Mouse (Mus musculus): ENCODE measurements around the gene Polr1d. TPM values are rescaled to one million over a fixed set of nuclear protein-coding genes. Genes with fewer than 3 reads are reported as not detected.

The Polr1d gene
- polyA plus RNA-seq, 1 experiment from 2014 or later = 99.6 TPM

DNA sequence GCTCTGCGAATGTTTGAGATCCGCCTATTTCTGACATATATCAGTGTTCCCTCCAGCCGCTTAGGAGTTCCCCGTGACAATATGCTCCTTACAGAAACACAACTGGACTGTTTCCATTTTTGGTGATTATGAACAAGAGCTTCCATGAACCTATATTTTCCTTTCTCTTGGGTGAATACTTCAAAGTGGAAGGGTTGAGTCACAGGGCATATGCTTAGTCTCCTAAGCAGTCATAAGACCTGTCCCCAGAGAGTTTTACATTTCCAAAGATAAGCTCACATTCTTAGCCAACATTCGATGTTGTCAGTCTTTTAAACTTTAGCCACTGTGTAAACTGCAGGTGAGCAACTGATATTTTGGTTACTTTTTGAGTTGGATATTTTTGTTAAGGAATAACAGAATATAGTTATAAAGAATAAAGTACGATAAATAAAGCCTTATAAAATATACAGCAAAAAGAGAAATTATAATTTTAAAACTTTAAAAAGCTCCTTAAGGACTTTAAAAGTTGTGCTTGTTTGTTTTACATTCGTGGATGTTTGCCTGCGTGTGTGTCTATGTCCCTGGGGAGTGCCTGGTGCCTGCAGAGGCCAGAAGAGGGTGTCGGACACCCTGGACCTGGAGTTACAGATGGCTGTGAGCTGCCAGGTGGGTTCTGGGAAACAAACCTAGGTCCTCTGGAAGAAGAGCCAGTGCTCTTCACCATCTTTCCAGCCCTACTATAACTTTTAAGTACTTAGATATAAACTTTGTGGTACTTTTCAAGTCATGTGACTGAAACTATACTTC lies 19.0 kb upstream of the Polr1d start:
- Histone ChIP-seq H3K4me1 (no peaks in the 10 kb centered on the region), H3K9ac (no peak overlapping the region), H3K27me3 (no peaks in the 10 kb centered on the region), H3K4me2 (no peak overlapping the region), H3K4me3 (replicated peaks) (no peak overlapping the region), H3K27ac (no peak overlapping the region), H3K36me3 (replicated peaks) (no peaks in the 10 kb centered on the region), H3K9me3 (no peaks in the 10 kb centered on the region)
- WGBS = 92% methylated on average over 9 of the region's 9 CpGs
- no peak for ATAC-seq (ENCODE audit: low FRiP score)

DNA sequence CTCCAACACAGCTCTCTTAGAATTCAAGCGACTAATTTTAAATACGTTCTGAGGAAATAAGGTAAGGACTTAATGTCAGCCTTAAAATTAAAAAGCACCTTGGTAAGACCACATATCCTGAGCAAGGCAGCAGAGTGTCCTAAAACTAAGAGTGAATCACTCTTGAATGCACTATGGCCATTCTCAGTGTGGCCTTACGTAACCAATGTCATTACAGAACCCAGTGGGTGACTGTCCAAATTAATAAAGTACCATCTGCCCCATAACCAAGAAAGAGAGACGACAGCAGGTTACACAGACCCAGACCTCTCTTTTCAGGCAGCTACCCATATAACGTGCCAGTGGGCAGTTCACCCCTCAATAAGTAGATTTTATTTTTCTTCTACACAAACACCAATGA lies 18.2 kb upstream of the Polr1d start:
- WGBS = 87% methylated on average over 5 of the region's 5 CpGs
- Histone ChIP-seq H3K9me3 (no peaks in the 10 kb centered on the region), H3K27me3 (no peaks in the 10 kb centered on the region), H3K4me2 (no peak overlapping the region), H3K9ac (no peak overlapping the region), H3K36me3 (replicated peaks) (no peaks in the 10 kb centered on the region), H3K4me1 (no peaks in the 10 kb centered on the region), H3K4me3 (replicated peaks) (no peak overlapping the region), H3K27ac (no peak overlapping the region)
- no peak for ATAC-seq (ENCODE audit: low FRiP score)

DNA sequence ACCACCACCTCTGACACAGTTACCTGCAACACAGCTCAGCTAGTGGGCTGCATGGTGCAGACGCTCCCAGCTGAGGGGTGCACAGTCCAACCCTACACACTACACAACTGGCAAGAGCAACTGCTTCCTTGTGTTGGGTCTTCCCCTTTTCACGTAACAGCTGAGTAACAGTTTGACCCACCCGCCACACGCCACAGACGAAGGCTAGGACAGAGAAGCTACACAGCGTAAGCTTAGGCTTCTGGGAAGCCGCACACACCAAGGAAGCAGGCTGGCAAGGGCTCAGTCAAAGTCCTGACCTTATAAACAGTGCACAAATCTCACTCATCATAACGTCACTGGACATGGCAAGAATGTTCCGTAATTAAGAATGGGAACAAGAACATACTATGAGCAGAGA lies 17.5 kb upstream of the Polr1d start:
- Histone ChIP-seq H3K27ac (no peak overlapping the region), H3K4me3 (replicated peaks) (no peak overlapping the region), H3K36me3 (replicated peaks) (no peaks in the 10 kb centered on the region), H3K4me1 (no peaks in the 10 kb centered on the region), H3K9ac (no peak overlapping the region), H3K9me3 (no peaks in the 10 kb centered on the region), H3K27me3 (no peaks in the 10 kb centered on the region), H3K4me2 (no peak overlapping the region)
- no peak for ATAC-seq (ENCODE audit: low FRiP score)
- 88% methylated on average over 9 of the region's 9 CpGs for WGBS

DNA sequence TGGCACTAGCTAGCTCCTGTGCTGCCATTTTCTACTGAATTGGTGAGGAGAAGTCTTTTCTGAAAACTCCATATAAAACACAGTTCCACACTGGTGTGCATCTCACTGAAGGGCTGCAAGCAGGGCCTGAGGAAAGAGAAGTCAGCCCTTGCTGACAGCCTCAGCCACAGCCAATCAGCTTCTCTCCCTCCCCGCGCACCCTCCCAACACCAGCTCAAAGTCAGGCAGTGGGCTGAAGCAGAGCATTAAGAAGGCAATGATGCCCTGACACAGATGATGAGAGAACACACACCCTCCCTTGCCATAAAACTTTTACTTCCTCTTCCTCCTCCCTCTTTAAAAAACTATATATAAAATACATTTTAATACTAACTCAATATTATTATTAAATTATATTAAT lies 16.8 kb upstream of the Polr1d start:
- Histone ChIP-seq H3K9ac (no peak overlapping the region), H3K27ac (no peak overlapping the region), H3K4me1 (no peaks in the 10 kb centered on the region), H3K36me3 (replicated peaks) (no peaks in the 10 kb centered on the region), H3K27me3 (no peaks in the 10 kb centered on the region), H3K4me2 (no peak overlapping the region), H3K4me3 (replicated peaks) (no peak overlapping the region), H3K9me3 (no peaks in the 10 kb centered on the region)
- ATAC-seq (ENCODE audit: low FRiP score) = no peak
- WGBS = 89% methylated on average over 2 of the region's 2 CpGs

DNA sequence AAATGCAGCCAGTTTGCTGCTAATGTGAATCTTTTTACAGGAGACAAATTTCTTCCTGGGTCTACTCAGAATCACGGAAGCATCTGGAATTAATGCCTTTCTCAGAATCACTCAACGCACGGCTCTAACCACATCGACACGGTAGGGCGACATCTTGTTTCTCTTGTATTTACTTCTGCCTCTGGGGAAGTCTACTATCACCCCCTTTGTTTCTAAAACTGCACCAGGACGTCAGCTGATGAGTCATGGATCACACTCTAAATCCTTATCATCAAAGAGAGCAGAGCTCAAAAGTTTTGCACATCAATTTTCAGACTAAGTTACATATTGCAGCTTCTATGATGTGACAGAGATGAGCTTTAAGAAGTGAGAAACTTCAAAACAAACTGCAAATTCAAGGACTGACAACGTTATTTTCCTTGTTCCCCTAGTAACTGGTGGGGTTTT lies 13.6 kb upstream of the Polr1d start:
- no peak overlapping the region for H3K4me2 ChIP-seq
- no peaks in the 10 kb centered on the region for H3K27me3 ChIP-seq
- H3K27ac ChIP-seq = no peak overlapping the region
- WGBS = 79% methylated on average over 8 of the region's 8 CpGs
- no peaks in the 10 kb centered on the region for H3K9me3 ChIP-seq
- H3K36me3 ChIP-seq (replicated peaks) = no peaks in the 10 kb centered on the region
- no peak for ATAC-seq (ENCODE audit: low FRiP score)
- no peaks in the 10 kb centered on the region for H3K4me1 ChIP-seq
- no peak overlapping the region for H3K4me3 ChIP-seq (replicated peaks)
- H3K9ac ChIP-seq = no peak overlapping the region

DNA sequence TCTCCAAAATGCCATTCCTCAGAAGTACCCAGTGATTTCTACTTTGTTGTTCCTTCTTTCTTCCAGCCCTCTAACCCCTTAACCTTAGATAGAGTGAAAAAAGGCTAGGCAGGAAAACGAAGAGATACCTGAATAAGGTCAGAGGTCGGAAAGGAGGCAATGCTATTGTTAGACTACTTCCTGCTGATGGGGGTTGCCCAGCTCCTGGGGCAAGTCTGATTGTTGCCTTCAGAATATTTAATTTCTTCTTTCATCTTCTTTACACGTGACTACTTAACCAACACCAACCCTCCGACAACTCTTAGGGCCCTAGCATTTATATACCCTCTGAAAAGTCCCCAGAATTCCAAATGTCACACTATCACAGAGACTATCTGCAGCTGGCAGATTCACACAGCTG lies 10.7 kb upstream of the Polr1d start:
- no peak for ATAC-seq (ENCODE audit: low FRiP score)
- Histone ChIP-seq H3K9me3 (no peaks in the 10 kb centered on the region), H3K9ac (no peak overlapping the region), H3K27ac (no peak overlapping the region), H3K4me2 (no peak overlapping the region), H3K4me1 (no peaks in the 10 kb centered on the region), H3K4me3 (replicated peaks) (no peak overlapping the region), H3K36me3 (replicated peaks) (no peaks in the 10 kb centered on the region), H3K27me3 (no peaks in the 10 kb centered on the region)
- WGBS = 64% methylated on average over 4 of the region's 4 CpGs

DNA sequence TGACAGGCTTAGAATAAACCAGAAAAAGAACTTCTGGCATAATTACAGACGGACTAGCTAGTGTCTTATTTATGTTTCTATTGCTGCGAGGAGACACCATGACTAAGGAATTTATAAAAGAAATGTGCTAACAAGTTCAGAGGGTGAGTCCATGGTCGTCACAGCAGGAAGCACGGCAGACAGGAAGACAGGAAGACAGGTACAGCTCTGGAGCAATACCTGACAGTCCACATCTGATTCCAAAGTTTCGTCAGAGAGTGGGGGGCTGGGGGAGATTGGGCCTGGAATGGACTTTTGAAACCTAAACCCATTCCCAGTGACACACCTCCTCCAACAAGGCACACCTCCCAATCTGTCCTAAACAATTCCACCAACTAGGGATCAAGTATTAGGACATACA lies 9.9 kb upstream of the Polr1d start:
- Histone ChIP-seq H3K27ac (no peak overlapping the region), H3K4me3 (replicated peaks) (no peak overlapping the region), H3K27me3 (no peaks in the 10 kb centered on the region), H3K36me3 (replicated peaks) (no peaks in the 10 kb centered on the region), H3K9me3 (no peaks in the 10 kb centered on the region), H3K9ac (no peak overlapping the region), H3K4me2 (no peak overlapping the region), H3K4me1 (no peaks in the 10 kb centered on the region)
- ATAC-seq (ENCODE audit: low FRiP score) = no peak
- WGBS = 84% methylated on average over 5 of the region's 5 CpGs

DNA sequence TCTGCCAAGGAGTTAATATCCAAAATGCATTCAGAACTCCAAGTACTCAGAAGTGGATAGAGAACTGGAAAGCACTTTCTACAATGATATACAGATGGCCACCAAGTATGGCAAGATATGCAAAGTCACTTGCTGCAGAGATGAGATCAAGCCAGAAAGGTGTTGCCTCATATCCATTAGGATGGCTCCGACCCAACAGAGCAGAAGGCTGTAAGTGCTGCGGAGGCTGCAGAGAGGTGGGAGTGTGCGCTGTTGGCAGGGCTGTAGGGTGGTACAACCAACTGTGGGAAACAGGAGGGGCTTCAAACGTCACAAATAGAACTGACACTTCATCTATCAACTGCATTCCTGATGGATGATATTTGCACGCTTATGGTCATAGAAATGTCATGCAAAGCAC lies 8.0 kb upstream of the Polr1d start:
- Histone ChIP-seq H3K9ac (no peak overlapping the region), H3K27ac (no peak overlapping the region), H3K4me2 (no peak overlapping the region), H3K36me3 (replicated peaks) (no peaks in the 10 kb centered on the region), H3K4me3 (replicated peaks) (no peak overlapping the region), H3K9me3 (no peaks in the 10 kb centered on the region), H3K27me3 (no peaks in the 10 kb centered on the region), H3K4me1 (no peaks in the 10 kb centered on the region)
- no peak for ATAC-seq (ENCODE audit: low FRiP score)
- WGBS = 85% methylated on average over 5 of the region's 5 CpGs

DNA sequence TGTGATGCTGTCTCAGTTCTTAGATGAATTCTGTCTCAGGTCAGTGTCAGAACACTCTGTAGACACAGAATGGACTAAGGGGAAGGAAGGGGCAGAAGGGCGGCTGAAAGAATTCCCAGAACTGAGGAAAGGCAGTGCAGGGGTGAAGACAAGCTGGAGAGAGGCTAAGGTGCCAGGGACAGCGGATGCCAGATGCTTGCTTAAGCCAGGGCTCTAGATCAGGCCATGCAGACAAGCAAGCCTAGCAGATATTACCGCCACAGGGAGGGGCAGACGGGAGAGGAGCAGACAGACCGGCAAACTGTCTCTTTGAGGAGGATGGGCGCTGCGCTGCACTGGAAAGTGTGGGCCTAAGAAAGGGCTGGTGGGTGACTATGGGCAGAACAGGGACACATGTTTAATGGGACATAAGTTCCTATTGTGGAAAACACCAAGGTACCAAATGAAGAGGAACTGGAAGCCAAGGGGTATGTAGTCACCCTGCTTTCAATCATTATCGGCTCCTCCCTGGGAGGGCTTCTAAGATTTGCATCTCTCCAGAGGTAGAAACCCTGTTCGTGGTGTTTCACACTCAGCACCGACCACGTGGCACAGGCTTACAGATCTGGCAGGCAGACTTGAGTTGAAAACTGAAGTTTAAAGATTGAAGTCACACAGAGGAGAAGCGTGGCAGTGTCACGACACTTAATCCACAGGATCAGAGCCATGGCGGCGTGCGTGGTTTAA lies 5.9 kb upstream of the Polr1d start:
- Histone ChIP-seq H3K9me3 (no peaks in the 10 kb centered on the region), H3K4me3 (replicated peaks) (no peak overlapping the region), H3K27ac (no peak overlapping the region), H3K27me3 (0 out of 2 replicates have a peak, but pooled peaks cover 4% of the 10 kb centered on the region), H3K36me3 (replicated peaks) (no peaks in the 10 kb centered on the region), H3K9ac (no peak overlapping the region), H3K4me2 (no peak overlapping the region), H3K4me1 (peaks cover 12% of the 10 kb centered on the region; the same call in 1 of the 2 replicates)
- 80% methylated on average over 16 of the region's 16 CpGs for WGBS
- no peak for ATAC-seq (ENCODE audit: low FRiP score)

DNA sequence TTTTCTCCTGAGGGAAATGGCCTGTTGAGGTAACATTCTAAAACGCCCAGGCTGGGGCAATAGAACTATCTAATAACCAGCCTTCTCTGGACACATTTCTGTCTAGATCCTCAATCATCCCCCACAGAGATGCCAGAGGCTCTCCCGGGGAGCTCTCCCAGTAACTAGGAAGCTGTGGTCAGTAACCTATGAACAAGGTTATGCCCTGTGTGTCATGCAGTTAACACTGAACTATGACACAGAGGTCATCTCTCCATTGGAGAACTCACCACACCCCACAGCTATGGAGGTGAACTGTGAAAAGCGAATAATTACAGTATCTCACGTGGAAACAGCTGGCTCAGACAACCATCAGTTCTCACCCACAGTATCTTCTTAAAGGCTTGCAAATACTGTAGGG lies 5.0 kb upstream of the Polr1d start:
- no peak for ATAC-seq (ENCODE audit: low FRiP score)
- 76% methylated on average over 4 of the region's 4 CpGs for WGBS
- no peaks in the 10 kb centered on the region for H3K36me3 ChIP-seq (replicated peaks)

DNA sequence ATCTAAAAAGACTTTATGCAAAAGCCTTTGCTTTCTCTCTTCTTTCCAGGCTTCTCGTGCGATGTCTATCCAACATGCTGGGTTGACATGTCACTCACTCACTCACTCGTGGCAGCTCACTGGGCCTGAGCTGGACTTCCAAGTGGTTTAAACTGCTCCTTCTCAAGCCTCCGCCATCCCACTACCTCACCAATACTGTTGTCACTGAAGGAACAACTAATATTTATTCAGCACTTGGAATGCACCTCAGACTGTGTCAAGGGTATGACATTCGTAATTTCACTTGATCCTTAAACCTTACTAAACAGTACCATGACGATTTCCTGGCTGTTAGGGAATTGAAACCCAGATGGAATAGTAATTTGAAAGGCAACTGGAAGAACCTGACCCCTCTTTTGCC lies 3.0 kb upstream of the Polr1d start:
- H3K4me3 ChIP-seq (replicated peaks) = no peak overlapping the region
- no peak overlapping the region for H3K4me2 ChIP-seq
- 0 out of 2 replicates have a peak, but pooled peaks cover 4% of the 10 kb centered on the region for H3K27me3 ChIP-seq
- H3K4me1 ChIP-seq = peaks cover 22% of the 10 kb centered on the region
- H3K9me3 ChIP-seq = no peaks in the 10 kb centered on the region
- no peak for ATAC-seq (ENCODE audit: low FRiP score)
- 87% methylated on average over 6 of the region's 6 CpGs for WGBS
- no peak overlapping the region for H3K9ac ChIP-seq
- H3K27ac ChIP-seq = no peak overlapping the region
- H3K36me3 ChIP-seq (replicated peaks) = no peaks in the 10 kb centered on the region

More for the DNA sequence above, 5.0 kb upstream of the Polr1d start:
- Histone ChIP-seq H3K4me3 (replicated peaks) (no peak overlapping the region), H3K9ac (no peak overlapping the region), H3K4me1 (peaks cover 12% of the 10 kb centered on the region; the same call in 1 of the 2 replicates), H3K27me3 (0 out of 2 replicates have a peak, but pooled peaks cover 4% of the 10 kb centered on the region), H3K27ac (no peak overlapping the region), H3K4me2 (no peak overlapping the region), H3K9me3 (no peaks in the 10 kb centered on the region)

DNA sequence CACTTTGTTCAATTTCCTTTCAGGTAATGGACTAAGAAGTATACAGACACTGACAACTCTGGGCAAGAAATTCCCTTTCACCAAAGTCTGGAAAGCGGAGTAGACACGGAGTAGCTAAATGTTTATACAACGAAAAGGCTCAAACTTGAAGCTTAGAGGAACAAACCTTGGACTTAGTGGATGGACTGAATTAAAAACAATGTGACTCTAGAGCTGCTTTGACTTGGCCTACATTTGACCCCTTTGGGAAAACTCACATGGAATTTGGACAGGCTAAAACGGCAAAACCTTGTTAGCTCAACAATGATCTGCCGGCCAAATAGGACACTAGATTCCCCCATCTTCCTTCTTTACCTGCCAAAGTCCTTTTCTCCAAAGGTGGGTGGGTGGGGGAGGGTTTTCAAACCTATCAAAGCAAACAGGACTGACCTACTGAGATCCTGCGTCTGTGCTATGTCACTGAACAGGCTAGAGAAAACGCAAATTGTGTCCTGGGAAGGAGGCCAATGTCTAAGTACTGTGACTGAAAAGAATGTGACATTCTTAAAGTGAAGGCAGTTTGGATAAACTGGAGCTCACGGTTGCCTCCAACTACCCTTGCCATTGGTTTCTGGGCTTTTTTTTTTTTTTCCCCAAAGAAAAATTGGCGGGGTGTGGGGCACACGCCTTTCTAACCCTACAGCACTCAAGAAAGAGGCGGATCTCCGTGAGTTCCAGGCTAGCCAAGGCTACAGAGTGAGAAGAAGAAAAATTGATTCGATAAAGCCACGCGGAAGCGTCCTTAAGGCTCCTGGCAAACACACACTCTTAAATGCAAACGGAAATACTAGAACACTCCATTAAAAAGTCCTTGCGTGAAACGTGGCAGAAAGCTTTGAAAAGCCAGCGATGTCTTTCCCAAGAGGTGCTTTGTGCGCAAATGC lies 1.5 kb upstream of the Polr1d start:
- 19% methylated on average over 21 of the region's 21 CpGs for WGBS
- Histone ChIP-seq H3K9ac (peak overlapping the region; percentile 79), H3K4me2 (peak overlapping the region; percentile 94), H3K9me3 (no peaks in the 10 kb centered on the region), H3K36me3 (replicated peaks) (no peaks in the 10 kb centered on the region; the same call in 1 of the 2 replicates), H3K27ac (no peak overlapping the region; the same call in 1 of the 2 replicates), H3K4me1 (peaks cover 25% of the 10 kb centered on the region), H3K4me3 (replicated peaks) (peak overlapping the region; percentile 78), H3K27me3 (0 out of 2 replicates have a peak, but pooled peaks cover 4% of the 10 kb centered on the region)
- ATAC-seq (ENCODE audit: low FRiP score) = no peak

Measured in forebrain, embryonic 12.5 days (tissue).